Mouse (Mus musculus) liver, embryonic 15.5 days (tissue): ENCODE measurements around the gene Txn2. TPM values are rescaled to one million over a fixed set of nuclear protein-coding genes. Genes with fewer than 3 reads are reported as not detected.

ENCODE experiments used
- polyA plus RNA-seq: library from polyadenylated mRNA; unstranded; fragments of >200 nt; fragmentation: Nextera tagmentation; extraction: Ambion mirVana; gene quantifications from 2 replicates; pipeline ENCODE4 v1.2.1, GENCODE M21; 2015

The Txn2 gene
- polyA plus RNA-seq, 1 experiment from 2014 or later, result 185 TPM

Other genes with a start within 250 kb of the Txn2 start
- 0.03 TPM in 1 of 2 replicates, not detected in the other for gene Apol7e, start 230.1 kb downstream of the Txn2 start, polyA plus RNA-seq
- 0.12 TPM in 1 of 2 replicates, not detected in the other for gene Apol9b, start 200.0 kb downstream of the Txn2 start, polyA plus RNA-seq
- 27.0 and 28.5 TPM in 2 replicates for gene Apol8, start 172.0 kb downstream of the Txn2 start, polyA plus RNA-seq
- 19.5 and 20.3 TPM in 2 replicates for gene Myh9, start 86.8 kb downstream of the Txn2 start, polyA plus RNA-seq
- 1.1 and 1.4 TPM in 2 replicates for gene Foxred2, start 27.7 kb upstream of the Txn2 start, polyA plus RNA-seq
- gene Eif3d, start 41.8 kb upstream of the Txn2 start, polyA plus RNA-seq, result 139 and 142 TPM in 2 replicates
- not detected in 2 replicates for gene Cacng2, start 191.0 kb upstream of the Txn2 start, polyA plus RNA-seq
- 31.5 and 34.0 TPM in 2 replicates for gene Ift27, start 245.1 kb upstream of the Txn2 start, polyA plus RNA-seq